ENCODE assay signal across 8 mouse cellular contexts in genomic region chr17:56897630-56898195, GRCm38 (mm10). TPM values are rescaled to one million over a fixed set of nuclear protein-coding genes. Genes with fewer than 3 reads are reported as not detected.
DNase-seq lines count a peak whose midpoint lies in the region; ATAC-seq and TF ChIP-seq lines count a peak whose summit lies in the region.

No protein-coding gene starts in this region.

- no peak overlapping the region for H3K9ac ChIP-seq in heart, embryonic 15.5 days
- no peak overlapping the region for H3K9ac ChIP-seq in liver, embryonic 13.5 days
- H3K9ac ChIP-seq in stomach, embryonic 15.5 days: no peak overlapping the region

- DNase-seq in A20 (ENCODE audit: low read depth, low spot score): peak; percentile 80
- peak; percentile 85 for DNase-seq in brain, embryonic 14.5 days (ENCODE audit: low read depth)
- DNase-seq in forebrain, embryonic 10.5 days (ENCODE audit: extremely low spot score, low spot score): peak; percentile 64
- peak; percentile 82 for DNase-seq in kidney, postnatal 14 days
- DNase-seq in liver, embryonic 13.5 days: peak; percentile 63
- peak; percentile 70 for DNase-seq in neural tube, embryonic 10.5 days (ENCODE audit: extremely low spot score, low spot score)

- no peak for TF ChIP-seq POLR2A in brain, embryonic 14.5 days (IDR thresholded peaks at IDR 0.05; ENCODE audit: borderline replicate concordance, extremely low read depth, insufficient read depth, insufficient read length, poor library complexity, severe bottlenecking)

- H3K4me3 ChIP-seq in forebrain, embryonic 10.5 days: no peak overlapping the region
- H3K4me3 ChIP-seq in heart, embryonic 15.5 days: no peak overlapping the region
- no peak overlapping the region for H3K4me3 ChIP-seq in liver, embryonic 13.5 days (replicated peaks)
- no peak overlapping the region for H3K4me3 ChIP-seq in stomach, embryonic 15.5 days (replicated peaks)

- no peaks in the 10 kb centered on the region for H3K27me3 ChIP-seq in forebrain, embryonic 10.5 days (ENCODE audit: poor library complexity, severe bottlenecking)
- H3K27me3 ChIP-seq in heart, embryonic 15.5 days: no peaks in the 10 kb centered on the region
- no peaks in the 10 kb centered on the region for H3K27me3 ChIP-seq in liver, embryonic 13.5 days
- H3K27me3 ChIP-seq in stomach, embryonic 15.5 days (replicated peaks): no peaks in the 10 kb centered on the region

- 0 out of 2 replicates have a peak, but pooled peaks cover 8% of the 10 kb centered on the region for H3K4me1 ChIP-seq in forebrain, embryonic 10.5 days
- no peaks in the 10 kb centered on the region for H3K4me1 ChIP-seq in heart, embryonic 15.5 days (replicated peaks)
- no peaks in the 10 kb centered on the region for H3K4me1 ChIP-seq in liver, embryonic 13.5 days (replicated peaks)
- H3K4me1 ChIP-seq in stomach, embryonic 15.5 days: no peaks in the 10 kb centered on the region

- no peak overlapping the region for H3K27ac ChIP-seq in forebrain, embryonic 10.5 days
- H3K27ac ChIP-seq in heart, embryonic 15.5 days: no peak overlapping the region
- no peak overlapping the region for H3K27ac ChIP-seq in liver, embryonic 13.5 days
- H3K27ac ChIP-seq in stomach, embryonic 15.5 days: no peak overlapping the region

- 85% methylated on average over 7 of the region's 7 CpGs for WGBS in forebrain, embryonic 10.5 days
- 78% methylated on average over 7 of the region's 7 CpGs for WGBS in heart, embryonic 15.5 days
- 68% methylated on average over 7 of the region's 7 CpGs for WGBS in liver, embryonic 13.5 days (ENCODE audit: insufficient replicate concordance)
- 84% methylated on average over 7 of the region's 7 CpGs for WGBS in stomach, embryonic 15.5 days

- no peaks in the 10 kb centered on the region for H3K9me3 ChIP-seq in forebrain, embryonic 10.5 days
- no peaks in the 10 kb centered on the region for H3K9me3 ChIP-seq in heart, embryonic 15.5 days (replicated peaks)
- H3K9me3 ChIP-seq in liver, embryonic 13.5 days (replicated peaks): no peaks in the 10 kb centered on the region
- H3K9me3 ChIP-seq in stomach, embryonic 15.5 days: no peaks in the 10 kb centered on the region

- peak; percentile 88 for TF ChIP-seq CTCF in brain, embryonic 14.5 days (IDR thresholded peaks at IDR 0.05; ENCODE audit: borderline replicate concordance, extremely low read depth, insufficient read depth, insufficient read length)

- peak; percentile 57; the same call in 1 of the 2 replicates for ATAC-seq in heart, embryonic 15.5 days (replicated peaks; ENCODE audit: insufficient number of reproducible peaks, insufficient read depth, low FRiP score, low read depth)
- peak; percentile 72 for ATAC-seq in liver, embryonic 13.5 days (ENCODE audit: low read depth)
- peak; percentile 61 for ATAC-seq in stomach, embryonic 15.5 days (ENCODE audit: insufficient read depth, low FRiP score, low read depth)

- H3K36me3 ChIP-seq in forebrain, embryonic 10.5 days (replicated peaks): peaks cover 100% of the 10 kb centered on the region
- peaks cover 59% of the 10 kb centered on the region for H3K36me3 ChIP-seq in heart, embryonic 15.5 days
- peaks cover 98% of the 10 kb centered on the region for H3K36me3 ChIP-seq in liver, embryonic 13.5 days
- H3K36me3 ChIP-seq in stomach, embryonic 15.5 days: peaks cover 70% of the 10 kb centered on the region

- H3K4me2 ChIP-seq in heart, embryonic 15.5 days: no peak overlapping the region
- no peak overlapping the region for H3K4me2 ChIP-seq in liver, embryonic 13.5 days
- no peak overlapping the region for H3K4me2 ChIP-seq in stomach, embryonic 15.5 days

RNA-seq across cellular contexts. Expression of gene 1700061G19Rik, which starts 22.4 kb away (rescaled TPM):
- 0.03 and 0.07 TPM in 2 replicates for polyA plus RNA-seq in brain, embryonic 14.5 days (2012; rRNA removed)
- 0.26 and 0.46 TPM in 2 replicates for polyA plus RNA-seq in forebrain, embryonic 10.5 days (2016; fragmentation: Nextera tagmentation; extraction: Ambion mirVana)
- polyA plus RNA-seq in heart, embryonic 15.5 days (2015; fragmentation: Nextera tagmentation; extraction: Ambion mirVana): 0.30 and 0.43 TPM in 2 replicates
- polyA plus RNA-seq in liver, embryonic 13.5 days (2015; fragmentation: Nextera tagmentation; extraction: Ambion mirVana): 0.03 and 0.08 TPM in 2 replicates
- 0.31 and 0.63 TPM in 2 replicates for polyA plus RNA-seq in stomach, embryonic 15.5 days (2015; fragmentation: Nextera tagmentation; extraction: Ambion mirVana)

RNA-seq across cellular contexts. Expression of gene Acsbg2, which starts 23.5 kb away (rescaled TPM):
- not detected in 2 replicates for polyA plus RNA-seq in brain, embryonic 14.5 days (2012; rRNA removed)
- not detected in 2 replicates for polyA plus RNA-seq in forebrain, embryonic 10.5 days (2016; fragmentation: Nextera tagmentation; extraction: Ambion mirVana)
- polyA plus RNA-seq in heart, embryonic 15.5 days (2015; fragmentation: Nextera tagmentation; extraction: Ambion mirVana): not detected in 2 replicates
- polyA plus RNA-seq in liver, embryonic 13.5 days (2015; fragmentation: Nextera tagmentation; extraction: Ambion mirVana): not detected in 2 replicates
- polyA plus RNA-seq in stomach, embryonic 15.5 days (2015; fragmentation: Nextera tagmentation; extraction: Ambion mirVana): not detected in 2 replicates

RNA-seq across cellular contexts. Expression of gene Mllt1, which starts 37.5 kb away (rescaled TPM):
- 149 and 153 TPM in 2 replicates for polyA plus RNA-seq in brain, embryonic 14.5 days (2012; rRNA removed)
- polyA plus RNA-seq in forebrain, embryonic 10.5 days (2016; fragmentation: Nextera tagmentation; extraction: Ambion mirVana): 72.7 and 74.6 TPM in 2 replicates
- polyA plus RNA-seq in heart, embryonic 15.5 days (2015; fragmentation: Nextera tagmentation; extraction: Ambion mirVana): 25.8 and 35.3 TPM in 2 replicates
- 11.0 and 12.1 TPM in 2 replicates for polyA plus RNA-seq in liver, embryonic 13.5 days (2015; fragmentation: Nextera tagmentation; extraction: Ambion mirVana)
- polyA plus RNA-seq in stomach, embryonic 15.5 days (2015; fragmentation: Nextera tagmentation; extraction: Ambion mirVana): 39.8 and 43.7 TPM in 2 replicates
